Mouse (Mus musculus) telencephalon, adult 2 months (tissue): ENCODE data around the gene Scg5.

ENCODE experiments used
- DNase-seq: peaks from one replicate; pipeline ENCODE4 v3.0.0-alpha.2; 2011; ENCODE audit warnings: low read depth, low spot score

The Scg5 gene

GRCm38 (mm10) chr2:113806851-113807577 is 21.9 kb downstream of the Scg5 start:
- no peak for DNase-seq

GRCm38 (mm10) chr2:113805765-113806164 is 23.2 kb downstream of the Scg5 start:
- DNase-seq: no peak

GRCm38 (mm10) chr2:113803753-113804152 is 25.2 kb downstream of the Scg5 start:
- no peak for DNase-seq

GRCm38 (mm10) chr2:113800846-113801245 is 28.1 kb downstream of the Scg5 start:
- no peak for DNase-seq

GRCm38 (mm10) chr2:113798605-113799004 is 30.3 kb downstream of the Scg5 start:
- DNase-seq: no peak

GRCm38 (mm10) chr2:113795186-113795585 is 33.7 kb downstream of the Scg5 start:
- no peak for DNase-seq

GRCm38 (mm10) chr2:113793521-113793920 is 35.4 kb downstream of the Scg5 start:
- DNase-seq: no peak

GRCm38 (mm10) chr2:113788821-113789387 is 40.0 kb downstream of the Scg5 start:
- DNase-seq: no peak

GRCm38 (mm10) chr2:113787882-113788281 is 41.0 kb downstream of the Scg5 start:
- no peak for DNase-seq

- DNase-seq: no peak
Observed at GRCm38 (mm10) chr2:113784851-113785250, 44.1 kb downstream of the Scg5 start.

- no peak for DNase-seq
Observed at GRCm38 (mm10) chr2:113781521-113781920, 47.4 kb downstream of the Scg5 start.

- DNase-seq: no peak
Observed at GRCm38 (mm10) chr2:113781107-113781506, 47.8 kb downstream of the Scg5 start.

- peak; percentile 46 for DNase-seq
Observed at GRCm38 (mm10) chr2:113779336-113779735, 49.6 kb downstream of the Scg5 start.

- no peak for DNase-seq
Observed at GRCm38 (mm10) chr2:113778036-113778435, 50.9 kb downstream of the Scg5 start.

- DNase-seq: no peak
Observed at GRCm38 (mm10) chr2:113776297-113776696, 52.6 kb downstream of the Scg5 start.

- no peak for DNase-seq
Observed at GRCm38 (mm10) chr2:113774150-113774805, 54.6 kb downstream of the Scg5 start.

- DNase-seq: no peak
Observed at GRCm38 (mm10) chr2:113768541-113769303, 60.2 kb downstream of the Scg5 start.

- no peak for DNase-seq
Observed at GRCm38 (mm10) chr2:113765885-113766284, 63.0 kb downstream of the Scg5 start.

GRCm38 (mm10) chr2:113764968-113765367 is 64.0 kb downstream of the Scg5 start:
- no peak for DNase-seq

- DNase-seq: no peak
Observed at GRCm38 (mm10) chr2:113758311-113759161, 70.4 kb downstream of the Scg5 start, which contains the start of gene Grem1. Gene Grem1 (minus strand): TSS chr2:113758646.
